Mouse (Mus musculus): ENCODE results near the gene Snai1. TPM values are rescaled to one million over a fixed set of nuclear protein-coding genes. Genes with fewer than 3 reads are reported as not detected.

Gene Snai1
- polyA plus RNA-seq, 1 experiment from 2014 or later, result 66.8 TPM

GRCm38 (mm10) chr2:167530536-167530935 is 7.5 kb upstream of the Snai1 start:
- Histone ChIP-seq H3K4me1 (ENCODE audit: control insufficient read depth, insufficient read depth, low read length) (no peaks in the 10 kb centered on the region), H3K9ac (replicated peaks; ENCODE audit: low read length) (no peak overlapping the region), H3K4me3 (ENCODE audit: low read depth, low read length) (no peak overlapping the region), H3K27me3 (ENCODE audit: control insufficient read depth, insufficient read depth, low read length) (no peaks in the 10 kb centered on the region), H3K36me3 (replicated peaks; ENCODE audit: control insufficient read depth, insufficient read depth, low read depth, low read length) (no peaks in the 10 kb centered on the region), H3K4me2 (ENCODE audit: low read depth, low read length) (no peak overlapping the region), H3K27ac (replicated peaks; ENCODE audit: low read depth, low read length) (no peak overlapping the region), H3K9me3 (replicated peaks; ENCODE audit: control insufficient read depth, low read length) (no peaks in the 10 kb centered on the region)
- ATAC-seq (replicated peaks; ENCODE audit: insufficient number of reproducible peaks, low FRiP score, low TSS enrichment, low read depth) (no peak), DNase-seq (ENCODE audit: low spot score) (no peak)
- 77% methylated on average over 4 of the region's 4 CpGs for WGBS

- DNase-seq (ENCODE audit: low spot score), result peak; percentile 78
- no peak for ATAC-seq (replicated peaks; ENCODE audit: insufficient number of reproducible peaks, low FRiP score, low TSS enrichment, low read depth)
- no peaks in the 10 kb centered on the region for H3K9me3 ChIP-seq (replicated peaks; ENCODE audit: control insufficient read depth, low read length)
- 0 out of 2 replicates have a peak, but pooled peaks cover 6% of the 10 kb centered on the region for H3K27me3 ChIP-seq (ENCODE audit: control insufficient read depth, insufficient read depth, low read length)
- no peak overlapping the region for H3K4me3 ChIP-seq (ENCODE audit: low read depth, low read length)
- no peaks in the 10 kb centered on the region for H3K4me1 ChIP-seq (ENCODE audit: control insufficient read depth, insufficient read depth, low read length)
- H3K27ac ChIP-seq (replicated peaks; ENCODE audit: low read depth, low read length), result no peak overlapping the region
- no peak overlapping the region for H3K4me2 ChIP-seq (ENCODE audit: low read depth, low read length)
- H3K9ac ChIP-seq (replicated peaks; ENCODE audit: low read length), result no peak overlapping the region
- H3K36me3 ChIP-seq (replicated peaks; ENCODE audit: control insufficient read depth, insufficient read depth, low read depth, low read length), result no peaks in the 10 kb centered on the region
- 17% methylated on average over 13 of the region's 13 CpGs for WGBS
Observed at GRCm38 (mm10) chr2:167532131-167532530, 5.9 kb upstream of the Snai1 start.

GRCm38 (mm10) chr2:167533880-167534279 is 4.1 kb upstream of the Snai1 start:
- Histone ChIP-seq H3K4me1 (ENCODE audit: control insufficient read depth, insufficient read depth, low read length) (0 out of 2 replicates have a peak, but pooled peaks cover 2% of the 10 kb centered on the region), H3K9ac (replicated peaks; ENCODE audit: low read length) (no peak overlapping the region), H3K36me3 (replicated peaks; ENCODE audit: control insufficient read depth, insufficient read depth, low read depth, low read length) (no peaks in the 10 kb centered on the region), H3K9me3 (replicated peaks; ENCODE audit: control insufficient read depth, low read length) (no peaks in the 10 kb centered on the region), H3K27me3 (ENCODE audit: control insufficient read depth, insufficient read depth, low read length) (0 out of 2 replicates have a peak, but pooled peaks cover 6% of the 10 kb centered on the region), H3K4me2 (ENCODE audit: low read depth, low read length) (no peak overlapping the region), H3K4me3 (ENCODE audit: low read depth, low read length) (no peak overlapping the region), H3K27ac (replicated peaks; ENCODE audit: low read depth, low read length) (no peak overlapping the region)
- ATAC-seq (replicated peaks; ENCODE audit: insufficient number of reproducible peaks, low FRiP score, low TSS enrichment, low read depth) (no peak), DNase-seq (ENCODE audit: low spot score) (no peak)

GRCm38 (mm10) chr2:167536320-167536945 is 1.6 kb upstream of the Snai1 start:
- no peak overlapping the region for H3K27ac ChIP-seq (replicated peaks; ENCODE audit: low read depth, low read length)
- no peak overlapping the region for H3K4me3 ChIP-seq (ENCODE audit: low read depth, low read length)
- H3K4me1 ChIP-seq (ENCODE audit: control insufficient read depth, insufficient read depth, low read length), result peaks cover 10% of the 10 kb centered on the region
- DNase-seq (ENCODE audit: low spot score) (no peak), ATAC-seq (replicated peaks; ENCODE audit: insufficient number of reproducible peaks, low FRiP score, low TSS enrichment, low read depth) (no peak)
- H3K27me3 ChIP-seq (ENCODE audit: control insufficient read depth, insufficient read depth, low read length), result 0 out of 2 replicates have a peak, but pooled peaks cover 6% of the 10 kb centered on the region
- H3K4me2 ChIP-seq (ENCODE audit: low read depth, low read length), result no peak overlapping the region
- H3K9ac ChIP-seq (replicated peaks; ENCODE audit: low read length), result no peak overlapping the region
- WGBS, result 46% methylated on average over 10 of the region's 10 CpGs
- no peaks in the 10 kb centered on the region for H3K9me3 ChIP-seq (replicated peaks; ENCODE audit: control insufficient read depth, low read length)
- no peaks in the 10 kb centered on the region for H3K36me3 ChIP-seq (replicated peaks; ENCODE audit: control insufficient read depth, insufficient read depth, low read depth, low read length)

- no peak for ATAC-seq (replicated peaks; ENCODE audit: insufficient number of reproducible peaks, low FRiP score, low TSS enrichment, low read depth)
- DNase-seq (ENCODE audit: low spot score), result peak; percentile 20
- Histone ChIP-seq H3K36me3 (replicated peaks; ENCODE audit: control insufficient read depth, insufficient read depth, low read depth, low read length) (no peaks in the 10 kb centered on the region; the same call in 1 of the 2 replicates), H3K4me2 (ENCODE audit: low read depth, low read length) (peak overlapping the region; percentile 92), H3K9ac (replicated peaks; ENCODE audit: low read length) (peak overlapping the region; percentile 84), H3K4me3 (ENCODE audit: low read depth, low read length) (peak overlapping the region; percentile 81), H3K27ac (replicated peaks; ENCODE audit: low read depth, low read length) (peak overlapping the region; percentile 72), H3K9me3 (replicated peaks; ENCODE audit: control insufficient read depth, low read length) (no peaks in the 10 kb centered on the region), H3K4me1 (ENCODE audit: control insufficient read depth, insufficient read depth, low read length) (peaks cover 26% of the 10 kb centered on the region), H3K27me3 (ENCODE audit: control insufficient read depth, insufficient read depth, low read length) (0 out of 2 replicates have a peak, but pooled peaks cover 6% of the 10 kb centered on the region)
- 10% methylated on average over 34 of the region's 34 CpGs for WGBS
Observed at GRCm38 (mm10) chr2:167538671-167539306, 794 bp downstream of the Snai1 start.

GRCm38 (mm10) chr2:167539536-167540476 is 1.8 kb downstream of the Snai1 start:
- H3K27ac ChIP-seq (replicated peaks; ENCODE audit: low read depth, low read length), result peak overlapping the region; percentile 94
- no peaks in the 10 kb centered on the region for H3K9me3 ChIP-seq (replicated peaks; ENCODE audit: control insufficient read depth, low read length)
- no peaks in the 10 kb centered on the region; the same call in 1 of the 2 replicates for H3K36me3 ChIP-seq (replicated peaks; ENCODE audit: control insufficient read depth, insufficient read depth, low read depth, low read length)
- peak overlapping the region; percentile 81 for H3K4me3 ChIP-seq (ENCODE audit: low read depth, low read length)
- H3K4me2 ChIP-seq (ENCODE audit: low read depth, low read length), result peak overlapping the region; percentile 92
- DNase-seq (ENCODE audit: low spot score) (peak; percentile 40), ATAC-seq (replicated peaks; ENCODE audit: insufficient number of reproducible peaks, low FRiP score, low TSS enrichment, low read depth) (no peak)
- 0 out of 2 replicates have a peak, but pooled peaks cover 6% of the 10 kb centered on the region for H3K27me3 ChIP-seq (ENCODE audit: control insufficient read depth, insufficient read depth, low read length)
- WGBS, result 8% methylated on average over 14 of the region's 14 CpGs
- peaks cover 31% of the 10 kb centered on the region for H3K4me1 ChIP-seq (ENCODE audit: control insufficient read depth, insufficient read depth, low read length)
- peak overlapping the region; percentile 84 for H3K9ac ChIP-seq (replicated peaks; ENCODE audit: low read length)

GRCm38 (mm10) chr2:167540477-167541110 is 2.6 kb downstream of the Snai1 start:
- DNase-seq (ENCODE audit: low spot score) (peak; percentile 47), ATAC-seq (replicated peaks; ENCODE audit: insufficient number of reproducible peaks, low FRiP score, low TSS enrichment, low read depth) (no peak)
- Histone ChIP-seq H3K9ac (replicated peaks; ENCODE audit: low read length) (peak overlapping the region; percentile 84), H3K4me2 (ENCODE audit: low read depth, low read length) (peak overlapping the region; percentile 92), H3K27me3 (ENCODE audit: control insufficient read depth, insufficient read depth, low read length) (0 out of 2 replicates have a peak, but pooled peaks cover 6% of the 10 kb centered on the region), H3K27ac (replicated peaks; ENCODE audit: low read depth, low read length) (peak overlapping the region; percentile 94), H3K4me1 (ENCODE audit: control insufficient read depth, insufficient read depth, low read length) (peaks cover 31% of the 10 kb centered on the region), H3K4me3 (ENCODE audit: low read depth, low read length) (peak overlapping the region; percentile 81), H3K36me3 (replicated peaks; ENCODE audit: control insufficient read depth, insufficient read depth, low read depth, low read length) (no peaks in the 10 kb centered on the region; the same call in 1 of the 2 replicates), H3K9me3 (replicated peaks; ENCODE audit: control insufficient read depth, low read length) (no peaks in the 10 kb centered on the region)
- WGBS, result 4% methylated on average over 12 of the region's 12 CpGs
